Mouse (Mus musculus): Measurements from ENCODE around the gene Itga5. TPM values are rescaled to one million over a fixed set of nuclear protein-coding genes. Genes with fewer than 3 reads are reported as not detected.

The Itga5 gene
- polyA plus RNA-seq, 1 experiment from 2014 or later, result 5.3 TPM

DNA sequence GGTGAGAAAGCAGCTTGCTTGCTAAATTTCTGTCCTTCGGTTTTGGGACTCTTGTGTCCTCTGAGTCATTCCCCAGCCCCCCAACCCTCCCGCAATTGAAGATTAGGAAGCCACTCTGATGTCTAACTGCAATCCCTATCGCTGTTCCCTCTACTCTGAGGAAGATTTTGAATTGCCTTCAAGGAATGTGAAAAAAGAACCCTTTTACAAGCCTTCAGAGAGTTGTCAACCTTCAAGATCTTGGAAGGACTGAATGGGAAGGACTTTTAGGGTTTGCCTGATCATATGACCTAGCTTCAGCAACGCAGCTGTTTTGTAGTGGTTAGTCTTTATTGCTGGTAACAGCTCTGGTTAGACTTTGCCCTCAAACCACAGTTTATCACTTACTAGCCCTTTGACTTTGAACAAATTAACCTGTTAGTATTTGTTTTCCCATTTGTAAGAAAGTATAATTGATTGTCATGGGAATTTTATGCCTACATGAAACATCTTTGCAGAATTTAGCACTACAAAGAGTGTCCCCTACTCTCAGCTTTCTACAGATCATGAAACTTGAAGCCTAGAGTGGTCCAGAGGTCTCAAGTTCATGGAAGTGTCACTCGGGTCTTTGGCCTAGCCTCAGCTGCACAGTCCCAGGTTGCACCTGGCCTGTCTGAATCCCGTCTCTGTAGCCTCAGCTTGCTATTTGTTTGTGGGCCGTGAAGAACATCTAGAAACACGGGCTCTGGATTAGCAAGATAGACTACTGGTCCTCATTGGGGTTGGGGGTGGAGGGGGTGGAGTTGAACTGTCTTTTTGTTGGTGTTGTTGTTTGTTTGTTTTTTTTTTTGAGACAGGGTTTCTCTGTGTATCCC lies 60.5 kb downstream of the Itga5 start:
- Histone ChIP-seq H3K9ac (ENCODE audit: low read length) (peak overlapping the region; percentile 77), H3K36me3 (ENCODE audit: control insufficient read depth, insufficient read depth, low read length) (no peaks in the 10 kb centered on the region), H3K9me3 (replicated peaks; ENCODE audit: control insufficient read depth, low read length) (no peaks in the 10 kb centered on the region), H3K4me2 (ENCODE audit: low read length) (peak overlapping the region; percentile 64), H3K4me3 (ENCODE audit: low read depth, low read length) (peak overlapping the region; percentile 33), H3K27me3 (replicated peaks; ENCODE audit: control insufficient read depth, insufficient read depth, low read length) (no peaks in the 10 kb centered on the region), H3K27ac (ENCODE audit: low read depth, low read length) (peak overlapping the region; percentile 99), H3K4me1 (ENCODE audit: control insufficient read depth, insufficient read depth, low read length) (peaks cover 39% of the 10 kb centered on the region)
- ATAC-seq (no peak), DNase-seq (ENCODE audit: low spot score) (peak; percentile 45)
- 39% methylated on average over 8 of the region's 8 CpGs for WGBS

DNA sequence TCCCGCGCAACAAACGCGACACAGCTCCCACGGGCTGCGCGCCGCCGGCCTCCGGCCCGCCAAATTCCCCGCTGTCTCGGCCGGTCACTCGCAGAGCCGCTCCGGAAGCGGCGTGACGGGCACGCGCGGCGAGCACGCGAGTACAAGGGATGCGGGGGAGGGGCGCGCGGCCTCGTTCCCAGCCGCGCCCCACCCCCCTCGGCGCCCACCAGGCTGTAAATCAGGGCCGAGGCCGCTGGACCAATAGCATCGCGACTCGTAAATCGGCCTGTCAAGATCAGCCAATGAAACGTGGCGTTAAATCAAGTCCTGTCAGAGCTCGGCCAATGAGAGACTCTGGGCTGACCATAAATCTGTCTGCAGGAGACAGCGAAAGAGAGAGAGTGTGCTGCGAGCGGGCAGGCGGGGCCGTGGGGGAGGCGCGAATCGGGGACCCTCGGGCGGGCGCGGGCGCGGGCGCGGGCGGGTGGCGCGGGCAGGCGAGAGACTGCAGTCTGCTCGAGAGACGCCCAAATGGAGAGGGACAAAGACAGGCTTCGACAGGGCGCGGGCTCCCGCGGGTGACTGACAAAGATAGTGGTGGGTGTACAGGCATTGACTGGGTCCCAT lies 61.4 kb downstream of the Itga5 start:
- H3K9ac ChIP-seq (ENCODE audit: low read length), result peak overlapping the region; percentile 82
- WGBS, result under 1% methylated on average over 69 of the region's 71 CpGs
- H3K4me3 ChIP-seq (ENCODE audit: low read depth, low read length), result peak overlapping the region; percentile 39
- H3K9me3 ChIP-seq (replicated peaks; ENCODE audit: control insufficient read depth, low read length), result no peaks in the 10 kb centered on the region
- no peaks in the 10 kb centered on the region for H3K27me3 ChIP-seq (replicated peaks; ENCODE audit: control insufficient read depth, insufficient read depth, low read length)
- ATAC-seq, result peak; percentile 96
- DNase-seq (ENCODE audit: low spot score), result peak; percentile 100
- no peaks in the 10 kb centered on the region for H3K36me3 ChIP-seq (ENCODE audit: control insufficient read depth, insufficient read depth, low read length)
- peaks cover 48% of the 10 kb centered on the region for H3K4me1 ChIP-seq (ENCODE audit: control insufficient read depth, insufficient read depth, low read length)
- H3K27ac ChIP-seq (ENCODE audit: low read depth, low read length), result peak overlapping the region; percentile 99
- H3K4me2 ChIP-seq (ENCODE audit: low read length), result peak overlapping the region; percentile 87

DNA sequence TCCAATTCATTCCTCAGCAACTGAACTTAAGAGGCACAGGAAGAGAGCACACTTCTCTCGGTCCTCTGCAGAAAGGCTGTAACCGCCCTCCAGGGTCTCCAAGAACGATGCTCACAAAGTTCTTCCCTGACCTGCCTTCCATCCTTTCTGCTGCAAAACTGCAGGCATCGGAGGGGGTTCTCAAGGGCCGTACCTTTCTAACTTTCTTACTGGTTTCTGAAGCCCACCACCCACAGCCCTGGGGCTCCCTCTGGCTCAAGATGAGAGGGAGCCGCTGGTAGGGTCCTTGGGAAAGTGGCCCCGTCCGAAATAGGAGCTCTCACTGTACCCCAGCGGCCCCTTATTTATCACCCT lies 62.0 kb downstream of the Itga5 start:
- peak overlapping the region; percentile 39 for H3K4me3 ChIP-seq (ENCODE audit: low read depth, low read length)
- H3K9me3 ChIP-seq (replicated peaks; ENCODE audit: control insufficient read depth, low read length), result no peaks in the 10 kb centered on the region
- ATAC-seq, result peak; percentile 4; the same call in 1 of the 2 replicates
- peaks cover 53% of the 10 kb centered on the region for H3K4me1 ChIP-seq (ENCODE audit: control insufficient read depth, insufficient read depth, low read length)
- H3K4me2 ChIP-seq (ENCODE audit: low read length), result peak overlapping the region; percentile 87
- H3K36me3 ChIP-seq (ENCODE audit: control insufficient read depth, insufficient read depth, low read length), result no peaks in the 10 kb centered on the region
- peak overlapping the region; percentile 82 for H3K9ac ChIP-seq (ENCODE audit: low read length)
- WGBS, result under 1% methylated on average over 9 of the region's 9 CpGs
- peak; percentile 47 for DNase-seq (ENCODE audit: low spot score)
- H3K27ac ChIP-seq (ENCODE audit: low read depth, low read length), result peak overlapping the region; percentile 99
- H3K27me3 ChIP-seq (replicated peaks; ENCODE audit: control insufficient read depth, insufficient read depth, low read length), result no peaks in the 10 kb centered on the region

DNA sequence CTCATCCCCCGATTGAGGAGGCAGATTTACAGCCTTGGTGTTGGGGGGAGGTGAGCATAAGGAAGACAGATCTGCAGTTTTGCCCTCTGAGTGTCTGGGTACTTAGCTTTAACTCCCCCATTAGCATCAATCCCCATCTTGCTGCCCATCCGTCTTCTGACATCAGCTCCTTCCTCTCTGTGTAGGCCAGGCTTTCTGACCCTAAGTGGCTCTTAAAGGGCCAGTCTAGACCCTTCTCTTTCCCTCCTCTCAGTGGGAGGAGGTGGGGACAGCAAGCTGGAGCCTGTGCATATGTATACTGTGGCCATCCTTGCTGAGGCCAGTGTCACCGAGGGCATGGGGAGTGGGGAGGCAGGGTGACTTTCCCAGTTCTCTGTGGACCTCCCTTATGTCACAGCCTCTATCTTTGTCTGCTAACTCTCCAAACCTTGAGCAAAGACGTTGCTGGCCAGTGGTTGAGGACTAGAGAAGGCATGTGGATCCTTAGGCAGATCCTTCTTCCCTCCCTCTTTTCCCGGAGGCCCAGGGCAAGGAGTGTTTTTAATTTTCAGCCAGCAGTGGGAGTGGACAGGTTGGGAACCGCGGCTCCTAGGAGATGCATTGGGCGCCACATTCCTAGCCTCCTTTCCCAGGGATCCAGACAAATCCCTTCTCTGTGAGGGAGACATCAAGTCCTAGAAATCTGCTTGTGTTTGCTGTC lies 62.5 kb downstream of the Itga5 start:
- Histone ChIP-seq H3K9me3 (replicated peaks; ENCODE audit: control insufficient read depth, low read length) (no peaks in the 10 kb centered on the region), H3K36me3 (ENCODE audit: control insufficient read depth, insufficient read depth, low read length) (no peaks in the 10 kb centered on the region), H3K27ac (ENCODE audit: low read depth, low read length) (peak overlapping the region; percentile 99), H3K27me3 (replicated peaks; ENCODE audit: control insufficient read depth, insufficient read depth, low read length) (no peaks in the 10 kb centered on the region), H3K4me3 (ENCODE audit: low read depth, low read length) (peak overlapping the region; percentile 39; the same call in 1 of the 2 replicates), H3K4me2 (ENCODE audit: low read length) (peak overlapping the region; percentile 87), H3K4me1 (ENCODE audit: control insufficient read depth, insufficient read depth, low read length) (peaks cover 59% of the 10 kb centered on the region), H3K9ac (ENCODE audit: low read length) (peak overlapping the region; percentile 82)
- 8% methylated on average over 8 of the region's 8 CpGs for WGBS
- no peak for ATAC-seq
- DNase-seq (ENCODE audit: low spot score), result no peak

DNA sequence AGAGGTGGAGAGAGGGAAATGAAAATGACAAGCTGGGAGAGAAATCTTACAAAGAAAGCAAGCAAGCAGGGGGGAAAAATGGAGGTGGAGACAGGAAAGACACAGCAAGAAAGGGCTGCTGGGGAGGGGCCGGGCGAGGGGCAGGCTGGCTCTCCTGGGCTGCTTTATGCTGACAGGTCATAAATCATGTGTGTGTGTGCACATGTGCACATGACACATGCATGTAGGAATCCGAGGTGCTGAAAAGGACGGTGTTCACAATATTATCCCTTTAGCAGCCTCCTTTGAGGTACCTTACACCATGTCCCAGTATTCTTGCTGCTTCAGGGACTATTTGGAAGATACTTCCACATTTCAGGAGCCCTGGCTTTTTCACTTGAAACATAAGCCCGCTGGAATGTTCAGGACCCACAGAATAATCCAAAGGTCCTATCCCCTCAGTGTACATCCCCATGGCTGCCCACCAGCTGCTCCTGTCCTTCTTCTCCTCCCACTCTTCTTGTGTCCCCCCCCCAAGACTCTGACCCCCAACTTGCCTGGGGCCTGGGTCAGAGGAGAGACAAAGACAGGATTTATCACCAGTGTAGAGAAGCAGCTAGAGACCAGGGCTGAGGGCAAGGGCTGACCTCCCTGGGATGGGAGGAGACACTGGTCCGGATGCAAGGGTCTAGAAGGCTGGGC lies 64.1 kb downstream of the Itga5 start:
- peak overlapping the region; percentile 99 for H3K27ac ChIP-seq (ENCODE audit: low read depth, low read length)
- H3K4me2 ChIP-seq (ENCODE audit: low read length), result no peak overlapping the region
- H3K4me1 ChIP-seq (ENCODE audit: control insufficient read depth, insufficient read depth, low read length), result peaks cover 75% of the 10 kb centered on the region
- H3K36me3 ChIP-seq (ENCODE audit: control insufficient read depth, insufficient read depth, low read length), result peaks cover 7% of the 10 kb centered on the region
- no peaks in the 10 kb centered on the region for H3K9me3 ChIP-seq (replicated peaks; ENCODE audit: control insufficient read depth, low read length)
- DNase-seq (ENCODE audit: low spot score), result no peak
- WGBS, result 44% methylated on average over 6 of the region's 6 CpGs
- ATAC-seq, result no peak
- no peak overlapping the region for H3K9ac ChIP-seq (ENCODE audit: low read length)
- H3K27me3 ChIP-seq (replicated peaks; ENCODE audit: control insufficient read depth, insufficient read depth, low read length), result no peaks in the 10 kb centered on the region
- H3K4me3 ChIP-seq (ENCODE audit: low read depth, low read length), result no peak overlapping the region

DNA sequence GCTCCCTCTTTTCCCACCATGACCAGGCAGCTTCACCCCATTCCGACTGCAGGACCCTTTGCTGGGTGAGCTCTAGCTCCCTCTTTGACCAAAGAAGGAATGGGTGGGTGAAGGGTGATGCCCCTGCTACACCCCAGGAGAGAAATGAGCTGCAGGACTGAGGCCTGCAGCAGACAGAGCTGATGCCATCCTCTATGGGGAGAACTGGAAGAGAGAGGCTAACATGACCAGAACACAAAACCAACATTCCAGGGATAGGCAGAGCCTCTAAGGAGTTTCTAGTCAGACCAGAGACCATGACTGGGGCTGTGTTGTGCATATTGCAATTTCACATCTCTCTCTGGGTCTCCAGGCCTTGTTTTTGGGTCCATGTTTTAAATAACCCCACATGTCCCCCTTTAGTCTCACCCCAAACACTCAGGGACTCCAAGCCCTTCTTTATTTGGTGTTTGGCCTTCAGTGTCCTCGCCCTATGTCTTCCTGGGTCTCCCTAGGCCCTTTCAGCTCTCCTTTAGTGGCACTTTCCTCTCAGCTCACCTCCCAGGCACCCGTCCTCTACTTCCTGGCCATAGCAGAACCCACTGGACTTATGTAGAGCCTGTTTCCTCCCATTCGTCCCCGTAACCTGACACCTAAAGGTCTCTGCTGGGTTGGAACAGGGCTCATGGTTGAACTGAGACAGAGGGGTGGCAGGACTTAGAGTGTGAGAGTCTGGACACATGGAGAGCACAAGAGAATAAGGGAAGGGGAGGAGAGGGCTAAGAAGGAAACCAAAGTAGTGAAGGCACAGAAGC lies 64.8 kb downstream of the Itga5 start:
- Histone ChIP-seq H3K4me2 (ENCODE audit: low read length) (no peak overlapping the region), H3K27me3 (replicated peaks; ENCODE audit: control insufficient read depth, insufficient read depth, low read length) (no peaks in the 10 kb centered on the region), H3K9me3 (replicated peaks; ENCODE audit: control insufficient read depth, low read length) (no peaks in the 10 kb centered on the region), H3K36me3 (ENCODE audit: control insufficient read depth, insufficient read depth, low read length) (peaks cover 10% of the 10 kb centered on the region), H3K4me3 (ENCODE audit: low read depth, low read length) (no peak overlapping the region), H3K4me1 (ENCODE audit: control insufficient read depth, insufficient read depth, low read length) (peaks cover 82% of the 10 kb centered on the region), H3K9ac (ENCODE audit: low read length) (peak overlapping the region; percentile 17; the same call in 1 of the 2 replicates), H3K27ac (ENCODE audit: low read depth, low read length) (peak overlapping the region; percentile 99)
- WGBS, result 31% methylated on average over 5 of the region's 5 CpGs
- DNase-seq (ENCODE audit: low spot score) (no peak), ATAC-seq (no peak)

DNA sequence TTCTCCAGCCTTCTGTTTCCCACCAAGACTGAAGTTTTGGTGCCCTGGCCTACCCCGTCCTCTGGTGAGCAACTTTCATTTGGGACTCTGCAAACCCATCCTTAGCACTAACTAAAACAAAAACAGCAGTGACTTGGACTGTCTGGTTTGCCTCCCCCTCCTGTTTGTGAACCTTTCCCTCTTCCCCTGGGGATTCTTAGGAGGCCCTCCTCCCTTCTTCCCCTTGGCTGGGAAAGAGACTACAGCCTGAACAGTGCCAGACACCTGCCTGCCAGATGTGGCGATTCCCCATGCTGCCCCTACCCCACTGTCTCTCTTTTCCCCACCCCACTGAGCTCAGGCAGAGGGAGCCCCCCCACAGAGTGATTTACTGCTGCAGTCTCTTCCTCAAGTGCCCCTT lies 65.5 kb downstream of the Itga5 start:
- Histone ChIP-seq H3K9ac (ENCODE audit: low read length) (peak overlapping the region; percentile 64; the same call in 1 of the 2 replicates), H3K4me3 (ENCODE audit: low read depth, low read length) (no peak overlapping the region), H3K36me3 (ENCODE audit: control insufficient read depth, insufficient read depth, low read length) (peaks cover 15% of the 10 kb centered on the region), H3K4me1 (ENCODE audit: control insufficient read depth, insufficient read depth, low read length) (peaks cover 81% of the 10 kb centered on the region), H3K27me3 (replicated peaks; ENCODE audit: control insufficient read depth, insufficient read depth, low read length) (no peaks in the 10 kb centered on the region), H3K4me2 (ENCODE audit: low read length) (peak overlapping the region; percentile 57; the same call in 1 of the 2 replicates), H3K27ac (ENCODE audit: low read depth, low read length) (peak overlapping the region; percentile 99), H3K9me3 (replicated peaks; ENCODE audit: control insufficient read depth, low read length) (no peaks in the 10 kb centered on the region)
- no peak for ATAC-seq
- no peak for DNase-seq (ENCODE audit: low spot score)
- WGBS, result 8% methylated on average over 2 of the region's 2 CpGs

DNA sequence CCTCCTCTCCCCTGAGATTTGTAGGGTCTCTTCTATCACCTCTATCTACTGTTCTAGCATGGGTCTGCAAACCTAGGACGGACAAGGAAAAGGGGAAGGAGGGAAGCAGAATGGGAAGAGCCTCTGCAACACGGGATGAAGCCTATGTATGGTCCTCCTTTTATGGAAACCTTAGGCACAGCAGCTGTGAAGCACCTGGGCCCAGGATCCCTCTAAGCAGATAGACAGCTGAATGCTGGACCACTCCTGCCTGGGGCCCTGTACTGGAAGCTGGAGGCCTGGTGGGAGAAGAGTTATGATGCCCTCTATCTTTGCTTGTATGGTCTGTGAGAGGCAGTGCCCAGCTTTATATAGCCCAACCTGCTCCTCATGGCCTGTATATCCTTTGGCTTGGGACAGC lies 66.0 kb downstream of the Itga5 start:
- peak overlapping the region; percentile 64 for H3K9ac ChIP-seq (ENCODE audit: low read length)
- WGBS, result 0% methylated on average over 2 of the region's 2 CpGs
- peaks cover 17% of the 10 kb centered on the region for H3K36me3 ChIP-seq (ENCODE audit: control insufficient read depth, insufficient read depth, low read length)
- peaks cover 79% of the 10 kb centered on the region for H3K4me1 ChIP-seq (ENCODE audit: control insufficient read depth, insufficient read depth, low read length)
- ATAC-seq (no peak; the same call in 1 of the 2 replicates), DNase-seq (ENCODE audit: low spot score) (no peak)
- H3K4me3 ChIP-seq (ENCODE audit: low read depth, low read length), result peak overlapping the region; percentile 25; the same call in 1 of the 2 replicates
- H3K9me3 ChIP-seq (replicated peaks; ENCODE audit: control insufficient read depth, low read length), result no peaks in the 10 kb centered on the region
- no peaks in the 10 kb centered on the region for H3K27me3 ChIP-seq (replicated peaks; ENCODE audit: control insufficient read depth, insufficient read depth, low read length)
- H3K4me2 ChIP-seq (ENCODE audit: low read length), result peak overlapping the region; percentile 57
- H3K27ac ChIP-seq (ENCODE audit: low read depth, low read length), result peak overlapping the region; percentile 99

All from forebrain, embryonic 14.5 days (tissue).